Mouse (Mus musculus) midbrain, embryonic 11.5 days (tissue): ENCODE data around the gene Mark3. TPM values are rescaled to one million over a fixed set of nuclear protein-coding genes. Genes with fewer than 3 reads are reported as not detected.

ENCODE experiments used
- ATAC-seq: fragments of 200-750 bp; cut with Nextera tagmentation; 2 replicates; pipeline ENCODE4 v1.8.0; 2017; ENCODE audit warnings: moderate TSS enrichment, moderate library complexity; ENCODE audit not compliant: low FRiP score
- DNase-seq: peaks from one replicate; pipeline ENCODE4 v3.0.0; 2015; ENCODE audit warnings: low spot score; ENCODE audit errors: missing footprints
- H3K27ac ChIP-seq: fragments of 300-500 bp; sonication (generic); 2 replicates; pipeline ENCODE4 v1.5.1; 2014; ENCODE audit warnings: low read depth, low read length
- H3K27me3 ChIP-seq: fragments of 300-500 bp; sonication (generic); 2 replicates; pipeline ENCODE4 v1.6.1; 2014; ENCODE audit warnings: mild to moderate bottlenecking, low read length, moderate library complexity, mixed read lengths; ENCODE audit not compliant: control insufficient read depth, insufficient read depth
- H3K36me3 ChIP-seq: fragments of 300-500 bp; sonication (generic); 2 replicates; pipeline ENCODE4 v1.6.1; 2014; ENCODE audit warnings: mild to moderate bottlenecking, low read length, moderate library complexity, mixed read lengths; ENCODE audit not compliant: control insufficient read depth, insufficient read depth
- H3K4me1 ChIP-seq: fragments of 300-500 bp; sonication (generic); 2 replicates; pipeline ENCODE4 v1.6.1; 2014; ENCODE audit warnings: low read length; ENCODE audit not compliant: control insufficient read depth, insufficient read depth
- H3K4me2 ChIP-seq: fragments of 300-500 bp; sonication (generic); 2 replicates; pipeline ENCODE4 v1.6.1; 2014; ENCODE audit warnings: mild to moderate bottlenecking, moderate library complexity
- H3K4me3 ChIP-seq: fragments of 300-500 bp; sonication (generic); 2 replicates; pipeline ENCODE4 v1.5.1; 2014; ENCODE audit warnings: low read depth, low read length
- H3K9ac ChIP-seq: fragments of 300-500 bp; sonication (generic); 2 replicates; pipeline ENCODE4 v1.6.1; 2014; ENCODE audit warnings: low read length
- H3K9me3 ChIP-seq: fragments of 300-500 bp; sonication (generic); 2 replicates; pipeline ENCODE4 v1.6.1; 2016; ENCODE audit warnings: low read length; ENCODE audit not compliant: control insufficient read depth
- WGBS: fragments of 180-500 bp; shearing (Covaris S2); extraction: QIAGEN DNeasy Blood & Tissue Kit; methylation state at CpG from one replicate; pipeline ENCODE4 v1.1.7; 2014; 5-methylcytosine and 5-hydroxymethylcytosine counted together
- polyA plus RNA-seq: library from polyadenylated mRNA; unstranded; fragments of >200 nt; fragmentation: Nextera tagmentation; extraction: Ambion mirVana; gene quantifications from 2 replicates; pipeline ENCODE4 v1.2.1, GENCODE M21; 2014

Mark3 gene
- polyA plus RNA-seq, 1 experiment from 2014 or later: 73.7 TPM

DNA sequence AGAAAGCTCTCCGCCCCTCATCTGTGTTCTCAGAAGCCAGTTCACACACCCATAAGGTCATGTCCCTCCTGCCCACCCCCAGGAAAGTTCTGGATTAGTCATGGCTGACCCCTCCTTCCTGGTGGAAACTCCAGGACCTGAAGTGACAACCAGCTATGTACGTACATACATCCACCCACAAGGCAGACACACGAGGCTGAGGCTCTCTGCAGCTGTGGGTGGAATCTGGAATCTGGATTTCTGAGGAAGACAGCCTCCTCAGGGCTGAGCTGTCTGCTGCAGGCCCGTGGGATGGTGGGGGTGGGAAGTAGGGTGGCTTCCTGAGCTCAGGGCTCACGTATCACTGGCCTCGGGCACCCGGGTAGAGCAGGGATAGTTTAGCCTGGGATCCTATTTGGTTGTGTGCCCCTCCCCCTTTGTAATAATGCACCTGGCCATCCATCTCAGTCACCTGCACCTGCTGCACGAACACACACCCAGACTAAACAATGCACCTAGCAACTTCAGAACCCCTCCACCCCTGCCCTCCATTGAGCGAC is 126.7 kb downstream of the Mark3 start:
- DNase-seq (no peak), ATAC-seq (no peak)
- H3K4me3 ChIP-seq: no peak overlapping the region
- H3K4me1 ChIP-seq: peaks cover 3% of the 10 kb centered on the region
- H3K27ac ChIP-seq: no peak overlapping the region
- no peaks in the 10 kb centered on the region for H3K27me3 ChIP-seq
- H3K36me3 ChIP-seq: no peaks in the 10 kb centered on the region
- WGBS: 73% methylated on average over 9 of the region's 9 CpGs
- H3K4me2 ChIP-seq: no peak overlapping the region
- H3K9ac ChIP-seq: no peak overlapping the region; the same call in 1 of the 2 replicates
- no peaks in the 10 kb centered on the region for H3K9me3 ChIP-seq

DNA sequence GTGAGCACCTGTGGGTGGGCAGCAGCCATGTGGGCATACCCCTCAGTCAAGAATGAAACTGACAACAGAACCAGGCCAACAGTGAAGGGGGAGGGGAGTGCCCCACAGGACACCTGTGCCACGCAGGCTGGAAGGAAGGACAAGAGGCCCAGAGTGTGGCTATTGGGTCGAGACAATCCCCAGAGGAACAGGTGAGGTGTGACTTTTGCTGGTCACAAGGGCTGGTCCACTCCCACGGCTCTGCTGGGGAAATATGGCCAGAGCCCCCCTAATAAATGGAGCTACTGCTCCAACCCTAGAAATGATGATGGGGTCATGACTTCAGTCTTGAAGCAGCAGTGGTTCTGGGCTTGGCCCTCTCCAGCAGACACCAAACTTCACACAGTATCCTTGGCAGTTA is 129.0 kb downstream of the Mark3 start:
- no peak overlapping the region for H3K9ac ChIP-seq
- ATAC-seq (no peak), DNase-seq (no peak)
- no peak overlapping the region for H3K4me2 ChIP-seq
- no peaks in the 10 kb centered on the region for H3K36me3 ChIP-seq
- H3K27me3 ChIP-seq: no peaks in the 10 kb centered on the region
- H3K4me3 ChIP-seq: no peak overlapping the region
- H3K27ac ChIP-seq: no peak overlapping the region
- no peaks in the 10 kb centered on the region for H3K9me3 ChIP-seq
- WGBS: 86% methylated on average over 3 of the region's 3 CpGs
- H3K4me1 ChIP-seq: no peaks in the 10 kb centered on the region

DNA sequence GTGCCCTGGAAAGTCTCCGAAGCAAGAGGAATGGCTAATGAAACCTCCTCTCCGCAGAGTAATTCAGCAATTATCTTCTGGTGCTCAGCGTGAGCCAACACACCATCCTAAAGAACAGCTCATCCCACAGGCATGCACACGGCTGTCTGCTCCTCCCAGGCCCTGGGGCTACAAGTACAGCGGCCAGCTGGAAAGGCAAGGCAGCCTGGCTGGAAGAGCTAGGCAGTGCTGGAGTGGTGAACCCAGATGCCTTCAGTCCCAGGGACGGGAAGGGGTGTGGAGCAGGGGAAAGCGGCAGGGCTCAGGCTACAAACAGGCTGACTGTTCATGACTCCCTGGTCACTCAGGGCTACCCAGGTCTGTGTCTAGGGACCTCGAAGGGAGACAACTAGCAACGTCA is 130.3 kb downstream of the Mark3 start:
- Histone ChIP-seq H3K4me2 (no peak overlapping the region), H3K27ac (peak overlapping the region; percentile 14; the same call in 1 of the 2 replicates), H3K9me3 (no peaks in the 10 kb centered on the region), H3K4me3 (no peak overlapping the region), H3K36me3 (no peaks in the 10 kb centered on the region), H3K4me1 (no peaks in the 10 kb centered on the region), H3K27me3 (no peaks in the 10 kb centered on the region), H3K9ac (no peak overlapping the region)
- WGBS: 77% methylated on average over 9 of the region's 9 CpGs
- no peak for DNase-seq
- no peak for ATAC-seq

DNA sequence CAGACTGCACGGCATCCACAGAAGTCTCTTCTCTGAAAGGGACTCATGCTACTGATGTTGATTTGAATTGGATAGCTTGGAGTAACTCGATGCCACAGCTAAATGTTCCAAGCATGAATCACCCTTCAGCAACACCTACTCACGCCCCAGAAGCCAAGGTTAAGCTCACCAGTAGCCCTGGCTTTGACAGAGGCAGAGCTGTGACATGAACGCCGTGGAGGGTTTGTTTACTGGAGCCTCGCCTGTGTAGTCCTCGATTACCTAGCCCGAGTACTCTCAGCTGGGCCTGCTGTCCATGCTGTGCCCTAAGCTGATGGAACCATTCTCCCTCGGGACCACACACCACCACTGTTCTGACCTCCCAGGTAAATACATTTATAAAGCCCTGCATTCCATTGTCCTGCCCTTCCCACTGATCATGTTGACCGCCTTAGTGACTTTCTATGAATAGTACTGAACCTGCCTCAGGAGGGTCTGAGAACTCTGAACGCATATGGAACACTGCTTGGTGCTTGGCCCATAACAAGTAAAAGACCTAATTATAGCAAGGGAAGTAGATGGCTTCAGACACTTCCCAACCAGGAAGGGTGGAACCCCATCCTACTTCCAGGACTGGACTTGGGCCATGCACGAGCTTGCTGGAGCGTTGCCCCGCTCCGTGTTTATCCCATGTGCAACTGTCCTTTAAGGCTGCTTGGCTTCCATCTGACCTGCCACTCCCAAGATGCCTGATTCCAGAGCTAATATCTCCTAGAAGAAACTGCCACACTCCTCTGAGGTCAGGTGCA is 131.1 kb downstream of the Mark3 start:
- Histone ChIP-seq H3K27ac (no peak overlapping the region), H3K9ac (no peak overlapping the region)
- WGBS: 84% methylated on average over 15 of the region's 15 CpGs

More for the DNA sequence above, 131.1 kb downstream of the Mark3 start:
- H3K4me1 ChIP-seq: no peaks in the 10 kb centered on the region
- no peaks in the 10 kb centered on the region for H3K9me3 ChIP-seq
- peaks cover 2% of the 10 kb centered on the region; the same call in 1 of the 2 replicates for H3K36me3 ChIP-seq
- no peak overlapping the region for H3K4me2 ChIP-seq
- ATAC-seq (no peak), DNase-seq (no peak)
- H3K4me3 ChIP-seq: no peak overlapping the region
- H3K27me3 ChIP-seq: no peaks in the 10 kb centered on the region

Other genes starting within 250 kb of the Mark3 start
- gene Cdc42bpb, start 196.8 kb upstream of the Mark3 start, polyA plus RNA-seq: 28.1 and 28.2 TPM in 2 replicates
- gene Lbhd2, start 167.7 kb upstream of the Mark3 start, polyA plus RNA-seq: not detected in 2 replicates
- gene Exoc3l4, start 157.5 kb upstream of the Mark3 start, polyA plus RNA-seq: 2.3 and 2.9 TPM in 2 replicates
- gene Tnfaip2, start 132.1 kb upstream of the Mark3 start, polyA plus RNA-seq: 1.1 and 2.3 TPM in 2 replicates
- 4.2 and 6.0 TPM in 2 replicates for gene Gm266, start 88.7 kb upstream of the Mark3 start, polyA plus RNA-seq
- 726 and 782 TPM in 2 replicates for gene Eif5, start 36.5 kb upstream of the Mark3 start, polyA plus RNA-seq
- 2,717 and 2,900 TPM in 2 replicates for gene Ckb, start 97.8 kb downstream of the Mark3 start, polyA plus RNA-seq
- 5.5 and 6.0 TPM in 2 replicates for gene Trmt61a, start 103.6 kb downstream of the Mark3 start, polyA plus RNA-seq
- 62.2 and 64.1 TPM in 2 replicates for gene Bag5, start 138.7 kb downstream of the Mark3 start, polyA plus RNA-seq
- 50.8 and 54.7 TPM in 2 replicates for gene Apopt1, start 138.7 kb downstream of the Mark3 start, polyA plus RNA-seq
- 282 and 288 TPM in 2 replicates for gene Klc1, start 184.3 kb downstream of the Mark3 start, polyA plus RNA-seq
- gene Xrcc3, start 239.3 kb downstream of the Mark3 start, polyA plus RNA-seq: 11.1 and 12.6 TPM in 2 replicates
- 63.7 and 64.1 TPM in 2 replicates for gene Zfyve21, start 239.6 kb downstream of the Mark3 start, polyA plus RNA-seq